Mouse (Mus musculus) MEL (cell line): ENCODE data around the gene Ptar1. TPM values are rescaled to one million over a fixed set of nuclear protein-coding genes. Genes with fewer than 3 reads are reported as not detected.

Source experiments
- DNase-seq: peaks from one replicate; pipeline ENCODE4 v3.0.0; 2011; ENCODE audit warnings: low read depth, low spot score
- H3K27ac ChIP-seq: 2 replicates; pipeline ENCODE4 v1.5.1; 2012; ENCODE audit warnings: low read depth, mild to moderate bottlenecking, control low read depth, low read length, moderate library complexity; ENCODE audit not compliant: control insufficient read depth
- H3K27me3 ChIP-seq, 2 experiments: fragments of 150-350 bp in 1 of 2; sonication (generic) in 1 of 2; 2 replicates each; pipeline ENCODE4 v1.6.1; 2012; ENCODE audit warnings: low read length in 2 of 2, mild to moderate bottlenecking in 2 of 2, improper control_type of control experiment in 1 of 2, moderate library complexity in 1 of 2; ENCODE audit not compliant: insufficient read depth in 2 of 2, control insufficient read depth in 1 of 2
- H3K36me3 ChIP-seq, 2 experiments: 2 replicates each; pipeline ENCODE4 v1.6.1; 2012 to 2014; ENCODE audit warnings: low read length in 2 of 2, improper control_type of control experiment in 1 of 2, inconsistent platforms in 1 of 2, mild to moderate bottlenecking in 1 of 2; ENCODE audit not compliant: insufficient read depth in 2 of 2, control insufficient read depth in 1 of 2
- H3K4me1 ChIP-seq, 2 experiments: fragments of 150-350 bp in 1 of 2; sonication (generic) in 1 of 2; 2 replicates each; pipeline ENCODE4 v1.6.1; 2012; ENCODE audit warnings: low read length in 2 of 2, improper control_type of control experiment in 1 of 2, mild to moderate bottlenecking in 1 of 2; ENCODE audit not compliant: insufficient read depth in 2 of 2, control insufficient read depth in 1 of 2
- H3K4me3 ChIP-seq, 2 experiments: fragments of 150-350 bp in 1 of 2; sonication (generic) in 1 of 2; 2 replicates each; pipeline ENCODE4 v1.5.1; 2012; ENCODE audit warnings: low read depth in 2 of 2, low read length in 2 of 2, mild to moderate bottlenecking in 2 of 2, moderate library complexity in 2 of 2, control low read depth in 1 of 2, improper control_type of control experiment in 1 of 2; ENCODE audit not compliant: control insufficient read depth in 1 of 2, insufficient read depth in 1 of 2
- H3K79me2 ChIP-seq: 2 replicates; pipeline ENCODE4 v1.6.1; 2012; ENCODE audit warnings: mild to moderate bottlenecking, low read length, moderate library complexity; ENCODE audit not compliant: control insufficient read depth, poor library complexity, insufficient read depth
- H3K9ac ChIP-seq: 2 replicates; pipeline ENCODE4 v1.6.1; 2012; ENCODE audit warnings: low read depth, mild to moderate bottlenecking, control low read depth, low read length, moderate library complexity; ENCODE audit not compliant: control insufficient read depth, poor library complexity, severe bottlenecking
- H3K9me3 ChIP-seq: fragments of 150-350 bp; sonication (generic); replicated peaks from 2 replicates; pipeline ENCODE4 v1.6.1; 2012; ENCODE audit warnings: mild to moderate bottlenecking, low read length, improper control_type of control experiment, moderate library complexity; ENCODE audit not compliant: insufficient read depth
- CTCF ChIP-seq, 3 experiments: IDR thresholded peaks in 2 of 3; conservative IDR thresholded peaks in 1 of 3; 2 replicates each; pipeline ENCODE4 v1.5.1; 2011 to 2012; ENCODE audit warnings: low read length in 3 of 3, low read depth in 2 of 3, mild to moderate bottlenecking in 2 of 3, improper control_type of control experiment in 1 of 3, inconsistent platforms in 1 of 3, mixed read lengths in 1 of 3, moderate library complexity in 1 of 3; ENCODE audit not compliant: control insufficient read depth in 1 of 3, insufficient read depth in 1 of 3, poor library complexity in 1 of 3, severe bottlenecking in 1 of 3
- ELF1 ChIP-seq: IDR thresholded peaks from 2 replicates; pipeline ENCODE4 v1.6.1; 2014; ENCODE audit warnings: low read depth, mild to moderate bottlenecking, inconsistent platforms, low read length, improper control_type of control experiment, moderate library complexity
- ETS1 ChIP-seq: IDR thresholded peaks from 2 replicates; pipeline ENCODE4 v1.6.1; 2012; ENCODE audit warnings: low read depth, mild to moderate bottlenecking, inconsistent platforms, low read length, improper control_type of control experiment, moderate library complexity
- HCFC1 ChIP-seq: IDR thresholded peaks from 2 replicates; pipeline ENCODE4 v1.6.1; 2012; ENCODE audit warnings: low read depth, mild to moderate bottlenecking, inconsistent platforms, low read length, improper control_type of control experiment, moderate library complexity
- JUND ChIP-seq: IDR thresholded peaks from 2 replicates; pipeline ENCODE4 v1.6.1; 2011; ENCODE audit warnings: low read depth, mild to moderate bottlenecking, improper control_type of control experiment, low read length
- KAT2A ChIP-seq: conservative IDR thresholded peaks from 2 replicates; pipeline ENCODE4 v1.6.1; 2012; ENCODE audit warnings: low read depth, low read length, improper control_type of control experiment, inconsistent platforms
- MAX ChIP-seq: IDR thresholded peaks from 2 replicates; pipeline ENCODE4 v1.6.1; 2011; ENCODE audit warnings: low read length, improper control_type of control experiment
- MEF2A ChIP-seq: IDR thresholded peaks from 2 replicates; pipeline ENCODE4 v1.6.1; 2014; ENCODE audit warnings: low read depth, mild to moderate bottlenecking, inconsistent platforms, low read length, improper control_type of control experiment; ENCODE audit not compliant: poor library complexity, insufficient replicate concordance, severe bottlenecking; ENCODE audit errors: extremely low read depth
- MXI1 ChIP-seq: IDR thresholded peaks from 2 replicates; pipeline ENCODE4 v1.6.1; 2011; ENCODE audit warnings: mild to moderate bottlenecking, low read depth, low read length, improper control_type of control experiment
- MYB ChIP-seq: IDR thresholded peaks from 2 replicates; pipeline ENCODE4 v1.6.1; 2011; ENCODE audit warnings: mild to moderate bottlenecking, low read depth, low read length, improper control_type of control experiment
- NRF1 ChIP-seq: IDR thresholded peaks from 2 replicates; pipeline ENCODE4 v1.6.1; 2014; ENCODE audit warnings: low read depth, mild to moderate bottlenecking, inconsistent platforms, low read length, improper control_type of control experiment, moderate library complexity; ENCODE audit not compliant: poor library complexity, insufficient read depth, severe bottlenecking
- RAD21 ChIP-seq: IDR thresholded peaks from 2 replicates; pipeline ENCODE4 v1.6.1; 2011; ENCODE audit warnings: mild to moderate bottlenecking, low read depth, low read length, improper control_type of control experiment
- RCOR1 ChIP-seq: IDR thresholded peaks from 2 replicates; pipeline ENCODE4 v1.6.1; 2012; ENCODE audit warnings: low read depth, mild to moderate bottlenecking, inconsistent platforms, low read length, improper control_type of control experiment
- TCF12 ChIP-seq: IDR thresholded peaks from 2 replicates; pipeline ENCODE4 v1.6.1; 2014; ENCODE audit warnings: low read depth, mild to moderate bottlenecking, inconsistent platforms, low read length, improper control_type of control experiment, moderate library complexity
- USF1 ChIP-seq: IDR thresholded peaks from 2 replicates; pipeline ENCODE4 v1.6.1; 2014; ENCODE audit warnings: low read depth, mild to moderate bottlenecking, inconsistent platforms, low read length, improper control_type of control experiment, moderate library complexity
- USF2 ChIP-seq, 2 experiments: IDR thresholded peaks; 2 replicates each; pipeline ENCODE4 v1.6.1; 2011 to 2012; ENCODE audit warnings: improper control_type of control experiment in 2 of 2, low read length in 2 of 2, borderline replicate concordance in 1 of 2, inconsistent platforms in 1 of 2, low read depth in 1 of 2, mild to moderate bottlenecking in 1 of 2; ENCODE audit not compliant: insufficient read depth in 1 of 2
- ZMIZ1 ChIP-seq: IDR thresholded peaks from 2 replicates; pipeline ENCODE4 v1.6.1; 2012; ENCODE audit warnings: low read depth, mild to moderate bottlenecking, inconsistent platforms, low read length, improper control_type of control experiment, moderate library complexity
- ZNF384 ChIP-seq: IDR thresholded peaks from 2 replicates; pipeline ENCODE4 v1.6.1; 2012; ENCODE audit warnings: low read depth, mild to moderate bottlenecking, inconsistent platforms, low read length, improper control_type of control experiment
- polyA plus RNA-seq, 2 experiments: library from polyadenylated mRNA; stranded (reverse) in 1 of 2; unstranded in 1 of 2; fragments of >175 nt in 1 of 2; fragments of >200 nt in 1 of 2; gene quantifications; 2 replicates each; pipeline versions ENCODE4 v1.2.1 to v1.2.4; 2012; ENCODE audit warnings: low replicate concordance in 2 of 2, low read depth in 1 of 2; ENCODE audit not compliant: insufficient read length in 2 of 2, insufficient read depth in 1 of 2, missing spikeins in 1 of 2
- total RNA-seq: library from RNA; depleted of rRNA; stranded (reverse); fragments of 300-350 nt; gene quantifications from 2 replicates; pipeline ENCODE4 v1.2.3, GENCODE M21; 2012

Gene Ptar1
- total and polyA plus RNA-seq, 3 experiments: 4.9 to 6.9 TPM; not detected in 1

GRCm38 (mm10) chr19:23763371-23763770, 76.1 kb downstream of the Ptar1 start:
- H3K27ac ChIP-seq: no peak overlapping the region
- peaks cover 3 to 6% of the 10 kb centered on the region in 2 experiments; a peak in 3 of 4 replicates for H3K27me3 ChIP-seq
- H3K9ac ChIP-seq: no peak overlapping the region
- H3K36me3 ChIP-seq: no peaks in the 10 kb centered on the region
- H3K79me2 ChIP-seq: no peaks in the 10 kb centered on the region; the same call in 1 of the 2 replicates
- H3K4me1 ChIP-seq: no peaks in the 10 kb centered on the region
- DNase-seq: no peak
- H3K4me3 ChIP-seq: no peak overlapping the region
- no peak for TF ChIP-seq USF1
- no peak for TF ChIP-seq NRF1
- no peak for TF ChIP-seq MXI1
- no peak for TF ChIP-seq MEF2A
- TF ChIP-seq KAT2A: no peak
- no peaks in the 10 kb centered on the region for H3K9me3 ChIP-seq

DNA sequence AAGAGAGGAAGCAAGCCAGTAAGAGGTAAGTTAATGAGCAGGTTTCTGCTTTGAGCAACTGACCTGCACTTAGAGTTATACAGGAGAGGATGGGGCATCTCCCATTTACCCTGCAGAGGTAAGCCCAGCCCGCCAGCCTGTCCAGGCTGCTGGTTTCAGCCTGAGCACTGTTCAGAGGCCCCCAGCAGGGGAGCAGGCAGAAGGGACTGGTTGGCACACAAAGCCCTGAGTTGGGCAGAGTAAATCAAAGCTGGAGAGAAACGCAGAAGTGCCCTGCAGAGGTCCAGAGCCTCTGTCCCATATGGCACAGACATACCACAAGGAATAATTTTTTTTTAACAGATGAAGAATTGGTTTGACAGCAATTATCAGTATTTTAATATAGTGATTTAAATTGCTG, 76.8 kb downstream of the Ptar1 start:
- Histone ChIP-seq H3K79me2 (no peaks in the 10 kb centered on the region), H3K36me3 (no peaks in the 10 kb centered on the region), H3K9me3 (no peaks in the 10 kb centered on the region), H3K4me3 (no peak overlapping the region), H3K27me3 (peaks cover 3% of the 10 kb centered on the region in 2 experiments; a peak in 3 of 4 replicates), H3K27ac (no peak overlapping the region), H3K9ac (no peak overlapping the region), H3K4me1 (no peaks in the 10 kb centered on the region)
- DNase-seq: no peak
- TF ChIP-seq MAX: no peak
- no peak for TF ChIP-seq JUND
- no peak for TF ChIP-seq MEF2A
- TF ChIP-seq ELF1: no peak
- TF ChIP-seq MYB: no peak
- no peak for TF ChIP-seq USF1
- TF ChIP-seq USF2 (IDR thresholded peaks at IDR 0.05; ENCODE audit: borderline replicate concordance in 1 of 2, insufficient read depth in 1 of 2, low read depth in 1 of 2, low read length in 2 of 2): no peak
- TF ChIP-seq RAD21: no peak
- TF ChIP-seq ETS1: no peak
- no peak for TF ChIP-seq NRF1
- TF ChIP-seq ZMIZ1: no peak
- no peak for TF ChIP-seq TCF12
- TF ChIP-seq CTCF (IDR thresholded peaks at IDR 0.05 in 2 of 3, conservative IDR thresholded peaks at IDR 0.05 in 1 of 3; ENCODE audit: control insufficient read depth in 1 of 3, insufficient read depth in 1 of 3, low read depth in 2 of 3, low read length in 3 of 3, poor library complexity in 1 of 3, severe bottlenecking in 1 of 3): no peak
- TF ChIP-seq HCFC1: no peak
- no peak for TF ChIP-seq MXI1
- TF ChIP-seq RCOR1: no peak
- no peak for TF ChIP-seq ZNF384
